Mouse (Mus musculus): Measurements from ENCODE around the gene Tmem151a. TPM values are rescaled to one million over a fixed set of nuclear protein-coding genes. Genes with fewer than 3 reads are reported as not detected.

The Tmem151a gene
- polyA plus RNA-seq (2012; rRNA removed): 1.3 and 1.4 TPM in 2 replicates

DNA sequence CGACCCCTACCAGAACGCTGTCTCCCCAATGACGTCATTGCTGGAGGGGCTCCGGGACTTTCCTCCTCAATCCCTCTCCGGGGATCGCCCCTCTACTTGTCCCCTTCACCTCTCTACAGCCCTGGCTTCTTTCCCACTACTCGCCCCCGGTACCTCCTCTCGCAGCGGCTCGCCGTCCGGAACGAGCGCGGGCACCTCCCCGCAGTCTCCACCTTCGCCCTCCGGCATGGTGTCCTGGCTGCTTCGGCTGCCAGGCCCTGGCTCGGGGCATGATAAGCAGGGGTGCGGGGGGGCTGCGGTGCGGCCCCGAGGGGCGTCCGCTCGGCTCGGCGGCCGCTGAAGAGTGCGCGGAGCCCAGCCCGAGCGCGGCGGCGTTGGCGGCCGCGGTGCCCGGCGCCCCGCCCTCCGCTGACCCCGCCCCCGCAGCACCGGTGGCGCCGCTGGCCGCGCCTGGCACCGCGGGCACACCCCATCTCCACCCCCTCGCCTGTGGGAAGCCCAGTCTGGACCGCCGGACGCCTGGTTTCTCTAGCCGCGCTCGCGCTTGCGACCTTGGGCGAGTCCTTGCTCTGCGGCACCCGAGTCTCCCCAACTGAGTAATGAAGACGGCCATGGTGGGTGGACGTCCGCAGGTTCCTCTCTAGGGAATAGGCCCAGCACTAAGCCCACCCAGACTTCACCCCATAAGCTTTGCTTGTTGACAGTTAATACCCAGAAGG lies at the start of gene Tmem151a:
Gene Tmem151a (minus strand): TSS at position 387 of the 719 bp plus-strand sequence.

DNA sequence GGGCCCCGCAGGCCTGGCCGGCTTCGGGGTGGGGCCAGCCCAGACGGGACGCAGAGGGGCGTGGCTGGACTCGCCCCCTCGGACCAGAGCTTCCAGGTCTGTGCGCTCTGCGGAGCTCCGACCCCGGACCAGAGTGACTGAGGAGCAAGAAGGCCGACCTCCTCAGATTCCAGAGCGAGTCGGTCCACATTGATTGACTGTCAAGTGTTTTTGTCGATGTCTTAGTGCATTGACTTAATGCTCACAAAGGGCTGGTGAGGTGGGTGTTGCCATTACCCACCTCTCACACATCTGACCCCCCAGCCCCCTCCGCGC lies 33.0 kb upstream of the Tmem151a start, which contains the start of gene Klc2:
Gene Klc2 (minus strand): TSS at position 177 of the 315 bp plus-strand sequence.

GRCm38 (mm10) chr19:5106731-5107191 lies 21.4 kb upstream of the Tmem151a start, which contains the start of gene Rab1b:
Rab1b (minus strand) TSS chr19:5107072.

DNA sequence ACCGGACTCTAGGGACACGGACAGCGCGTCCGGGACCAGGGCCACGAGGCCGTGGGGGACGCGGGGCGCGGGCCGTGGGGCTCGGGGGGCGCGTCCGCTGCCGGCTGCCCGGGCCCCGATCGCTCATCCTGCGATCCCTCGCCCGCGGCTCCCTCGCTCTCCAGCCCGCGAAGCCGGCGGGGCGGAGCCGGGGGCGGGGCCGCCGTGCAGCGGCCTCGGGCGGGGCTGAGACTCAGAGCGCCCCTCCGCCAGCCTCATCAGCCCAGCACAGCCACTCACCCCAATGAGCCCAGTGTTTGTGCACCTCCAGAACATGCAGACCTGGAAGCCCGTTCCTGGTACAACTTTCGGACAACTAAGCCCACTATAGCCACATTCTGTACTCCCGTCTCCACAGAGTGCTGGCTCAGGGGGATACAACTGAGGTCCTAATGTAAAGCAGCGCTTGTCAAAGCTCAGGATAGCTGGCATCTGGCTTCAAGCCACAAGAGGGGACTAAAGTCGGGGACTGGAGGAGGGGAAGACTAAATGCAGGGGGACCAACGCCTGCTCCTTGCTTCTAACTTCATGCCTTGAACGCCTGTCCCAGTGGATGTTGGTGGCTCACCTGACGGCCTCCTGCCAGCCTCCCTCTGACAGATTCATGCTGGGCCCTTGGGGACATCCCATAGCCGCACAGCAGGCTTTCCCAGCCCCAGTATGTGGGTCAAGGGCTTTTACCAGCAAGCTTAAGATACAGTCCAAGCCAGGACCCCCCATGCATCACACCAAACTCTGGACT lies 13.2 kb upstream of the Tmem151a start, which contains the start of gene Cnih2:
Gene Cnih2 (minus strand): TSS at position 159 of the 781 bp plus-strand sequence.

GRCm38 (mm10) chr19:5087884-5088728 lies 2.8 kb upstream of the Tmem151a start, which contains the start of gene Yif1a:
Yif1a (plus strand) TSS chr19:5088538.

DNA sequence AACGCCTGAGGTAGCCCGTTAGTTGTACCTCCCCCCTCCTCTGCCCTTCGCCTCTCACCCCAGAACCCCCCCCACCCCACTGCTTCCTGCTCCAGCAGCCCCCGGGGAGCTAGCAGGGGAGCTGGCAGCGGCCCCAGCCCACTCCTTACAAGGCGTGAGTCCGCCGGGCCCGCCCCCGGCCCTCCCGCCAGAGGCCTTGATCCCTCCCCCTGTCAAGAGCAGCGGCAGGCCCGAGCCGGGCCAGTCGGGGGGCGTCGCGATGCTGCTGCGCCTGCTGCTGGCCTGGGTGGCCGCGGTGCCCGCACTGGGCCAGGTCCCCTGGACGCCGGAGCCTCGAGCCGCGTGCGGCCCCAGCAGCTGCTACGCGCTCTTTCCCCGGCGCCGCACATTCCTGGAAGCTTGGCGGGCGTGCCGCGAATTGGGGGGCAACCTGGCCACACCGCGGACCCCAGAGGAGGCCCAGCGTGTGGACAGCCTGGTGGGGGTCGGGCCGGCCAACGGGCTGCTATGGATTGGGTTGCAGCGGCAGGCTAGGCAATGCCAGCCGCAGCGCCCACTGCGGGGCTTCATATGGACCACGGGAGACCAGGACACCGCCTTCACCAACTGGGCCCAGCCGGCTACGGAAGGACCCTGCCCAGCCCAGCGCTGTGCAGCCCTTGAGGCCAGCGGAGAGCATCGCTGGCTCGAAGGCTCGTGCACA lies 17.3 kb downstream of the Tmem151a start, which contains the start of gene Cd248:
Gene Cd248 (plus strand): TSS at position 212 of the 703 bp plus-strand sequence.

DNA sequence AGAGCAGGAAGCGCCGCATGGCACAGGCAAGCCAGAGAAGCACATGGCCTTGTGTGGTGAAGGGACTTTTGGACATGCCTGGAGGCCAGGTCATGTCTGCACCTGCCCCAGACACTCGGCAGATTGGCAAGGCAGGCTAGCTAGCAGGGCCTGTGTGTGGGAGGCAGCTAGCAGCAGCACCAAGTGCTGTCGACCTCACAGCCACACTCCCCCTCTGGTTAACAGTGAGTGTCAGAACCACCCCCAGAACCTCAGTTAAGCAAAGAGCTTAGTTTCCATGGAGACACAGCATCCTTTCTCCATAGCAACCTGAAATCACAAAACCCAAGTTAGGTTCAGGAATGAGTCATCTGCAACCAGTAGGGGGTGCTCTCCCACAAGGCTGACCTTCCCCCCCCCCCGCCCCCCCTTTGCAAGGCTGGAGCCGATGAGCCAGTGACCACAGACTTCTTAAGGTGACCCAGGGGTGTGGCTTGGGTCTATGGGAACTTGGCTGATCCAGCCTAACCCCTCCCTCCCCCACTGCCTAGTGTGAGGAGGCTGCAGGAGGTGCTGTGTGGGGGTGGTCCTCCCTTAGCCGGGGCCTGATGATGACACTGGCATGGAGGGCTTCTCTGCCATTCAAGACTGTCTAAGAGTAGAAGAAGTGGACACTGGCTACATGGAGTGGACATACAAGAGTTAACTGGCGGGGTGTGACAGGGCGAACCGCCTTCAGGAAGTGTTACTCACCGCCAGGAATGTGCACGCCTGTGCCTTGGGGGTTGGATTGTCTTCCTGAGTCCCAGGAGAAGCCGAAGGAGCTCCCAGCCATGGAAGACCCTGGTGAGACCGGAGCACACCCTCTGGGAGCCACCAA lies 35.1 kb downstream of the Tmem151a start, which contains the start of gene Rin1:
Gene Rin1 (plus strand): TSS at position 435 of the 859 bp plus-strand sequence.

GRCm38 (mm10) chr19:5040862-5041523 lies 44.3 kb downstream of the Tmem151a start, which contains the start of gene Brms1:
Brms1 (plus strand) TSS chr19:5041354.

DNA sequence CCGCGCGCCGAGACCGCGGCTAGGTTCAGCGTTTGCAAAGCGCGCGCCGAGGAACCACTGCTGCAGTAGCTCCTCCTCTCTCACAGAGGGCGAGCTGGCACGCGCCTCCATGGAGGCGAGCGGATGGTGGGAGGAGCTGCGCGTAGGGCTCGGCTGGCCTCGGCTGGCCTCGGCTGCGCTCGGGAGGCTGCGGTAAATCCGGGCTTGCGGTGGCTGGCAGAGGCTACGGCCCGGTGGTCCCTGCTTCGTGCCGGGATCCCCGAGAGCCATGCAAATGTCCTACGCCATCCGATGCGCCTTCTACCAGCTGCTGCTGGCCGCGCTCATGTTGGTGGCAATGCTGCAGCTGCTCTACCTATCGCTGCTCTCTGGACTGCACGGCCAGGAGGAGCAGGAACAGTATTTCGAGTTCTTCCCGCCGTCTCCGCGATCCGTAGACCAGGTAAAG lies 46.6 kb downstream of the Tmem151a start, which contains the start of the genes B4gat1 and AC124502.3:
Gene B4gat1 (plus strand): TSS at position 118 of the 448 bp plus-strand sequence.
Gene AC124502.3 (plus strand): TSS at position 183 of the 448 bp plus-strand sequence.

DNA sequence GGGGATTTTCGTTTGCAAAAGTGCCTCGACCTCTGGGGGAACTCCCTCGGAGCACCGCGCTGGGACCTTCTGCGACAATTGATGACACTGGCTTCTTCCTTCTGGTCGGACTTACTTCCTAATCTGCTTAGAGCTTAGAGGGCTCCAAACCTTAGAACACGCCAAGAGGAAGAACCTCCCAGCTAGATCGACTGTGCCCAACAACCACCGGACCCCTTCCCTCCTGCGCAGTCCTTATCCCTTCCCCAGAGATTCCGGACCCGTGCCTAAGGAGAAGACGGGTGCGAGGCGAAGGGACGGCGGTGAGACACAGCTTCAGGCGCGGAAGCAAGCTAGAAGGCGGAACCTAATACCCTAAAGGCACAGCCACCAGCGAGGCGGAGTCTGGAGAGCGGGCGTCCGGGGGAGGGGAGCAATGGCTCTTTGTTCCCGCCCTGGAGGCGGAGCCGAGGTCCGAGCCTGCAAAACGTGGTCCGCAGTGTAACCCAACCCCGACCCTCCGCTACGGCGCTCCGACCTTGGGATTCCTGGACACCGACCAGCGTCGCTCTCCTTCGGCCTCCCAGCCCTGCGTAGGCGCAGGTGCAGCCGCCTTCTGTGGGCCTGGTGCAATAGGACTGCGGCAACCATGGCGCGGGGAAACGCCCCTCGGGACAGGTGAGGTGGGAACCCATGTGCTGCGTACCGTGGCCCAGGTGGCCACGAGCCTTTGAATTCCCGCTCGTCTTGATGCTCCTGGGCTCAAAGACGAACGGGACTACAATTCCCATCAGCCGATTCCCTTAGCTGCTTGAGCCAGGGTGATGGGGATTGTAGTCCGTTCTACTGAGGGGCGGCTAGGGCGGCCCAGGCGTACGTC lies 61.5 kb downstream of the Tmem151a start, which contains the start of gene Slc29a2:
Gene Slc29a2 (plus strand): TSS at position 240 of the 859 bp plus-strand sequence.

Other genes starting within 250 kb of the Tmem151a start
- 49.6 and 64.8 TPM in 2 replicates for gene Ccs, start 246.2 kb downstream of the Tmem151a start, polyA plus RNA-seq (2012; rRNA removed)
- gene Ccdc87, start 246.2 kb downstream of the Tmem151a start, polyA plus RNA-seq (2012; rRNA removed): 0.10 and 0.13 TPM in 2 replicates
- gene Ctsf, start 230.4 kb downstream of the Tmem151a start, polyA plus RNA-seq (2012; rRNA removed): 27.4 and 31.9 TPM in 2 replicates
- 1.1 and 2.8 TPM in 2 replicates for gene Actn3, start 207.6 kb downstream of the Tmem151a start, polyA plus RNA-seq (2012; rRNA removed)
- 22.3 and 22.5 TPM in 2 replicates for gene Zdhhc24, start 206.9 kb downstream of the Tmem151a start, polyA plus RNA-seq (2012; rRNA removed)
- gene Bbs1, start 178.9 kb downstream of the Tmem151a start, polyA plus RNA-seq (2012; rRNA removed): 12.7 and 16.0 TPM in 2 replicates
- 113 and 134 TPM in 2 replicates for gene Dpp3, start 157.2 kb downstream of the Tmem151a start, polyA plus RNA-seq (2012; rRNA removed)
- gene Peli3, start 142.4 kb downstream of the Tmem151a start, polyA plus RNA-seq (2012; rRNA removed): 2.4 and 2.7 TPM in 2 replicates
- gene Mrpl11, start 123.4 kb downstream of the Tmem151a start, polyA plus RNA-seq (2012; rRNA removed): 94.4 and 104 TPM in 2 replicates
- gene Npas4, start 95.2 kb downstream of the Tmem151a start, polyA plus RNA-seq (2012; rRNA removed): 0.66 and 1.3 TPM in 2 replicates
- gene Slc29a2, start 61.7 kb downstream of the Tmem151a start, polyA plus RNA-seq (2012; rRNA removed): 7.1 and 13.2 TPM in 2 replicates
- gene B4gat1, start 46.7 kb downstream of the Tmem151a start, polyA plus RNA-seq (2012; rRNA removed): 19.0 and 22.3 TPM in 2 replicates
- gene AC124502.3, start 46.6 kb downstream of the Tmem151a start, polyA plus RNA-seq (2012; rRNA removed): 1.8 and 1.9 TPM in 2 replicates
- gene Brms1, start 44.2 kb downstream of the Tmem151a start, polyA plus RNA-seq (2012; rRNA removed): 46.4 and 78.8 TPM in 2 replicates
- 2.9 and 3.7 TPM in 2 replicates for gene Rin1, start 35.0 kb downstream of the Tmem151a start, polyA plus RNA-seq (2012; rRNA removed)
- 24.5 and 32.1 TPM in 2 replicates for gene Cd248, start 17.5 kb downstream of the Tmem151a start, polyA plus RNA-seq (2012; rRNA removed)
- gene Yif1a, start 3.0 kb upstream of the Tmem151a start, polyA plus RNA-seq (2012; rRNA removed): 25.2 and 67.9 TPM in 2 replicates
- 68.3 and 72.8 TPM in 2 replicates for gene Cnih2, start 13.0 kb upstream of the Tmem151a start, polyA plus RNA-seq (2012; rRNA removed)
- 130 and 168 TPM in 2 replicates for gene Rab1b, start 21.5 kb upstream of the Tmem151a start, polyA plus RNA-seq (2012; rRNA removed)
- gene Klc2, start 33.0 kb upstream of the Tmem151a start, polyA plus RNA-seq (2012; rRNA removed): 60.5 and 71.9 TPM in 2 replicates
- gene Pacs1, start 187.6 kb upstream of the Tmem151a start, polyA plus RNA-seq (2012; rRNA removed): 20.7 and 31.9 TPM in 2 replicates
- gene Sf3b2, start 209.9 kb upstream of the Tmem151a start, polyA plus RNA-seq (2012; rRNA removed): 215 and 289 TPM in 2 replicates
- gene Gal3st3, start 212.8 kb upstream of the Tmem151a start, polyA plus RNA-seq (2012; rRNA removed): 11.0 and 14.5 TPM in 2 replicates